Mouse (Mus musculus) MEL (cell line): ENCODE data around the gene Zdhhc14. TPM values are rescaled to one million over a fixed set of nuclear protein-coding genes. Genes with fewer than 3 reads are reported as not detected.

ENCODE experiments used
- DNase-seq: peaks from one replicate; pipeline ENCODE4 v3.0.0; 2011; ENCODE audit warnings: low read depth, low spot score
- H3K27ac ChIP-seq: 2 replicates; pipeline ENCODE4 v1.5.1; 2012; ENCODE audit warnings: low read depth, mild to moderate bottlenecking, control low read depth, low read length, moderate library complexity; ENCODE audit not compliant: control insufficient read depth
- H3K27me3 ChIP-seq, 2 experiments: fragments of 150-350 bp in 1 of 2; sonication (generic) in 1 of 2; 2 replicates each; pipeline ENCODE4 v1.6.1; 2012; ENCODE audit warnings: low read length in 2 of 2, mild to moderate bottlenecking in 2 of 2, improper control_type of control experiment in 1 of 2, moderate library complexity in 1 of 2; ENCODE audit not compliant: insufficient read depth in 2 of 2, control insufficient read depth in 1 of 2
- H3K36me3 ChIP-seq, 2 experiments: 2 replicates each; pipeline ENCODE4 v1.6.1; 2012 to 2014; ENCODE audit warnings: low read length in 2 of 2, improper control_type of control experiment in 1 of 2, inconsistent platforms in 1 of 2, mild to moderate bottlenecking in 1 of 2; ENCODE audit not compliant: insufficient read depth in 2 of 2, control insufficient read depth in 1 of 2
- H3K4me1 ChIP-seq, 2 experiments: fragments of 150-350 bp in 1 of 2; sonication (generic) in 1 of 2; 2 replicates each; pipeline ENCODE4 v1.6.1; 2012; ENCODE audit warnings: low read length in 2 of 2, improper control_type of control experiment in 1 of 2, mild to moderate bottlenecking in 1 of 2; ENCODE audit not compliant: insufficient read depth in 2 of 2, control insufficient read depth in 1 of 2
- H3K4me3 ChIP-seq, 2 experiments: fragments of 150-350 bp in 1 of 2; sonication (generic) in 1 of 2; 2 replicates each; pipeline ENCODE4 v1.5.1; 2012; ENCODE audit warnings: low read depth in 2 of 2, low read length in 2 of 2, mild to moderate bottlenecking in 2 of 2, moderate library complexity in 2 of 2, control low read depth in 1 of 2, improper control_type of control experiment in 1 of 2; ENCODE audit not compliant: control insufficient read depth in 1 of 2, insufficient read depth in 1 of 2
- H3K79me2 ChIP-seq: 2 replicates; pipeline ENCODE4 v1.6.1; 2012; ENCODE audit warnings: mild to moderate bottlenecking, low read length, moderate library complexity; ENCODE audit not compliant: control insufficient read depth, poor library complexity, insufficient read depth
- H3K9ac ChIP-seq: 2 replicates; pipeline ENCODE4 v1.6.1; 2012; ENCODE audit warnings: low read depth, mild to moderate bottlenecking, control low read depth, low read length, moderate library complexity; ENCODE audit not compliant: control insufficient read depth, poor library complexity, severe bottlenecking
- H3K9me3 ChIP-seq: fragments of 150-350 bp; sonication (generic); replicated peaks from 2 replicates; pipeline ENCODE4 v1.6.1; 2012; ENCODE audit warnings: mild to moderate bottlenecking, low read length, improper control_type of control experiment, moderate library complexity; ENCODE audit not compliant: insufficient read depth
- BHLHE40 ChIP-seq: IDR thresholded peaks from 2 replicates; pipeline ENCODE4 v1.6.1; 2012; ENCODE audit warnings: low read depth, mild to moderate bottlenecking, inconsistent platforms, low read length, improper control_type of control experiment, borderline replicate concordance
- E2F4 ChIP-seq: IDR thresholded peaks from 2 replicates; pipeline ENCODE4 v1.6.1; 2011; ENCODE audit warnings: low read depth, low read length, improper control_type of control experiment, borderline replicate concordance
- EP300 ChIP-seq, 2 experiments: IDR thresholded peaks; 2 replicates each; pipeline ENCODE4 v1.6.1; 2011; ENCODE audit warnings: improper control_type of control experiment in 2 of 2, low read length in 2 of 2, low read depth in 1 of 2, mild to moderate bottlenecking in 1 of 2
- ETS1 ChIP-seq: IDR thresholded peaks from 2 replicates; pipeline ENCODE4 v1.6.1; 2012; ENCODE audit warnings: low read depth, mild to moderate bottlenecking, inconsistent platforms, low read length, improper control_type of control experiment, moderate library complexity
- GABPA ChIP-seq: IDR thresholded peaks from 2 replicates; pipeline ENCODE4 v1.6.1; 2012; ENCODE audit warnings: low read depth, mild to moderate bottlenecking, inconsistent platforms, low read length, improper control_type of control experiment, moderate library complexity
- GATA1 ChIP-seq: IDR thresholded peaks from 2 replicates; pipeline ENCODE4 v1.6.1; 2011; ENCODE audit warnings: low read depth, low read length, improper control_type of control experiment
- HCFC1 ChIP-seq: IDR thresholded peaks from 2 replicates; pipeline ENCODE4 v1.6.1; 2012; ENCODE audit warnings: low read depth, mild to moderate bottlenecking, inconsistent platforms, low read length, improper control_type of control experiment, moderate library complexity
- JUND ChIP-seq: IDR thresholded peaks from 2 replicates; pipeline ENCODE4 v1.6.1; 2011; ENCODE audit warnings: low read depth, mild to moderate bottlenecking, improper control_type of control experiment, low read length
- KAT2A ChIP-seq: conservative IDR thresholded peaks from 2 replicates; pipeline ENCODE4 v1.6.1; 2012; ENCODE audit warnings: low read depth, low read length, improper control_type of control experiment, inconsistent platforms
- MXI1 ChIP-seq: IDR thresholded peaks from 2 replicates; pipeline ENCODE4 v1.6.1; 2011; ENCODE audit warnings: mild to moderate bottlenecking, low read depth, low read length, improper control_type of control experiment
- MYB ChIP-seq: IDR thresholded peaks from 2 replicates; pipeline ENCODE4 v1.6.1; 2011; ENCODE audit warnings: mild to moderate bottlenecking, low read depth, low read length, improper control_type of control experiment
- MYC ChIP-seq: IDR thresholded peaks from 2 replicates; pipeline ENCODE4 v1.6.1; 2011; ENCODE audit warnings: low read depth, mild to moderate bottlenecking, low read length, improper control_type of control experiment, moderate library complexity
- NRF1 ChIP-seq: IDR thresholded peaks from 2 replicates; pipeline ENCODE4 v1.6.1; 2014; ENCODE audit warnings: low read depth, mild to moderate bottlenecking, inconsistent platforms, low read length, improper control_type of control experiment, moderate library complexity; ENCODE audit not compliant: poor library complexity, insufficient read depth, severe bottlenecking
- POLR2A ChIP-seq, 2 experiments: IDR thresholded peaks; 2 replicates each; pipeline ENCODE4 v1.6.1; 2011 to 2012; ENCODE audit warnings: low read length in 2 of 2, mild to moderate bottlenecking in 2 of 2, control low read depth in 1 of 2, improper control_type of control experiment in 1 of 2, low read depth in 1 of 2, moderate library complexity in 1 of 2; ENCODE audit not compliant: control insufficient read depth in 1 of 2, insufficient read depth in 1 of 2, poor library complexity in 1 of 2
- POLR2AphosphoS2 ChIP-seq: IDR thresholded peaks from 2 replicates; pipeline ENCODE4 v1.6.1; 2011; ENCODE audit warnings: low read length, improper control_type of control experiment
- POLR2AphosphoS5 ChIP-seq: IDR thresholded peaks from 2 replicates; pipeline ENCODE4 v1.6.1; 2012; ENCODE audit warnings: low read depth, borderline replicate concordance, mild to moderate bottlenecking, inconsistent platforms, low read length, moderate library complexity, mixed read lengths
- SIN3A ChIP-seq: IDR thresholded peaks from 2 replicates; pipeline ENCODE4 v1.6.1; 2012; ENCODE audit warnings: low read length, improper control_type of control experiment, inconsistent platforms
- SMC3 ChIP-seq: IDR thresholded peaks from 2 replicates; pipeline ENCODE4 v1.6.1; 2011; ENCODE audit warnings: low read depth, low read length, improper control_type of control experiment
- TAL1 ChIP-seq: IDR thresholded peaks from 2 replicates; pipeline ENCODE4 v1.6.1; 2012; ENCODE audit warnings: mild to moderate bottlenecking, inconsistent platforms, low read length, moderate library complexity, mixed read lengths
- TCF12 ChIP-seq: IDR thresholded peaks from 2 replicates; pipeline ENCODE4 v1.6.1; 2014; ENCODE audit warnings: low read depth, mild to moderate bottlenecking, inconsistent platforms, low read length, improper control_type of control experiment, moderate library complexity
- UBTF ChIP-seq: IDR thresholded peaks from 2 replicates; pipeline ENCODE4 v1.6.1; 2012; ENCODE audit warnings: low read depth, mild to moderate bottlenecking, inconsistent platforms, low read length, improper control_type of control experiment, moderate library complexity, borderline replicate concordance; ENCODE audit not compliant: insufficient read depth
- ZMIZ1 ChIP-seq: IDR thresholded peaks from 2 replicates; pipeline ENCODE4 v1.6.1; 2012; ENCODE audit warnings: low read depth, mild to moderate bottlenecking, inconsistent platforms, low read length, improper control_type of control experiment, moderate library complexity
- polyA plus RNA-seq, 2 experiments: library from polyadenylated mRNA; stranded (reverse) in 1 of 2; unstranded in 1 of 2; fragments of >175 nt in 1 of 2; fragments of >200 nt in 1 of 2; gene quantifications; 2 replicates each; pipeline versions ENCODE4 v1.2.1 to v1.2.4; 2012; ENCODE audit warnings: low replicate concordance in 2 of 2, low read depth in 1 of 2; ENCODE audit not compliant: insufficient read length in 2 of 2, insufficient read depth in 1 of 2, missing spikeins in 1 of 2
- total RNA-seq: library from RNA; depleted of rRNA; stranded (reverse); fragments of 300-350 nt; gene quantifications from 2 replicates; pipeline ENCODE4 v1.2.3, GENCODE M21; 2012

Gene Zdhhc14
- total and polyA plus RNA-seq, 3 experiments: 3.4 to 4.9 TPM; not detected in 1

DNA sequence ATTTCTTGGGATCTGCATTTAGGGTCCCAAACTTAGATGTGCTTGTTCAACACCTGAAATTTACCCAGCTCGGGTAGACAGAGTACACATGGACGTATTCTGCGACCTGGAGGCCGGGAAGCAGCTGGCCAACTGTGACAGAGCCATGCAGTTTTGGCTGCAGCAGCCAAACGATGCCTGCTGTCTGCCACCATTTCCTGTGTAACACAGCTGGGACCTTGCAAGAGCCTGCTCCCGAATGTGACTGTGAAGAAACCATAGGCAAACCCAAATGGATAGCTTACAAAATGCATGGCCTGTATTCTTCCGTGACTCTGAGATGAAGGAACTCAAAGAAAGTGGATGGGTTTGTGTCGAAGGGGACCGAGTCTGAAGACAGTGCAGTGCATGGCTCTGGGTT is 4.2 kb upstream of the Zdhhc14 start:
- Histone ChIP-seq H3K27ac (no peak overlapping the region), H3K36me3 (peaks cover 0 to 20% of the 10 kb centered on the region in 2 experiments; a peak in 2 of 4 replicates), H3K27me3 (no peaks in the 10 kb centered on the region), H3K9me3 (no peaks in the 10 kb centered on the region), H3K4me3 (no peak overlapping the region), H3K4me1 (peaks cover 9 to 14% of the 10 kb centered on the region in 2 experiments)
- no peak for DNase-seq
- no peak for TF ChIP-seq MYB
- no peak for TF ChIP-seq SIN3A
- TF ChIP-seq HCFC1: no peak
- no peak for TF ChIP-seq SMC3
- no peak for TF ChIP-seq E2F4
- TF ChIP-seq, all 39 proteins: peak for 0
- Histone ChIP-seq H3K79me2 (peaks cover 10% of the 10 kb centered on the region), H3K9ac (no peak overlapping the region)

- Histone ChIP-seq H3K27ac (no peak overlapping the region), H3K9ac (no peak overlapping the region), H3K4me3 (no peak overlapping the region; a peak in 1 of 4 replicates), H3K27me3 (no peaks in the 10 kb centered on the region), H3K36me3 (peaks cover 0 to 23% of the 10 kb centered on the region in 2 experiments; a peak in 2 of 4 replicates), H3K79me2 (peaks cover 26% of the 10 kb centered on the region), H3K4me1 (peaks cover 7 to 9% of the 10 kb centered on the region in 2 experiments), H3K9me3 (no peaks in the 10 kb centered on the region)
- TF ChIP-seq BHLHE40: no peak
- 0 out of 4 replicates have a peak, but pooled peaks of 1 of the 2 experiments have one; percentile 2 for TF ChIP-seq EP300 (IDR thresholded peaks at IDR 0.05; ENCODE audit: low read depth in 1 of 2, low read length in 2 of 2)
- TF ChIP-seq POLR2AphosphoS5: no peak
- TF ChIP-seq ZMIZ1: no peak
- DNase-seq: no peak
These were observed 2.0 kb upstream of the Zdhhc14 start for GRCm38 (mm10) chr17:5490351-5490750.

GRCm38 (mm10) chr17:5491031-5491800 is 1.1 kb upstream of the Zdhhc14 start:
- H3K27ac ChIP-seq: peak overlapping the region; percentile 96
- peaks cover 29% of the 10 kb centered on the region for H3K79me2 ChIP-seq
- peak; percentile 98 for DNase-seq
- H3K27me3 ChIP-seq: no peaks in the 10 kb centered on the region
- peak overlapping the region; percentile 68 to 92 for H3K4me3 ChIP-seq
- peaks cover 0 to 22% of the 10 kb centered on the region in 2 experiments; a peak in 2 of 4 replicates for H3K36me3 ChIP-seq
- H3K4me1 ChIP-seq: peaks cover 7 to 9% of the 10 kb centered on the region in 2 experiments
- peak overlapping the region; percentile 81 for H3K9ac ChIP-seq
- no peaks in the 10 kb centered on the region for H3K9me3 ChIP-seq
- TF ChIP-seq POLR2AphosphoS5 (no peak), POLR2A (IDR thresholded peaks at IDR 0.05; ENCODE audit: control insufficient read depth in 1 of 2, insufficient read depth in 1 of 2, low read depth in 1 of 2, low read length in 2 of 2, poor library complexity in 1 of 2) (peak; percentile 66 to 84), MXI1 (peak; percentile 50), TAL1 (peak; percentile 19; the same call in 1 of the 2 replicates), BHLHE40 (peak; percentile 79; the same call in 1 of the 2 replicates), UBTF (peak; percentile 95; the same call in 1 of the 2 replicates), GATA1 (peak; percentile 69), POLR2AphosphoS2 (0 out of 2 replicates have a peak, but pooled peaks have one; percentile 5), GABPA (no peak), KAT2A (peak; percentile 93), JUND (no peak), MYC (peak; percentile 63; the same call in 1 of the 2 replicates), ETS1 (peak; percentile 62; the same call in 1 of the 2 replicates), TCF12 (peak; percentile 47), SIN3A (peak; percentile 87; the same call in 1 of the 2 replicates), EP300 (IDR thresholded peaks at IDR 0.05; ENCODE audit: low read depth in 1 of 2, low read length in 2 of 2) (peak; percentile 13 to 36; a peak in 1 of 4 replicates), HCFC1 (peak; percentile 99), NRF1 (0 out of 2 replicates have a peak, but pooled peaks have one; percentile 15)
